Mouse (Mus musculus) forebrain, postnatal 0 days (tissue): ENCODE measurements around the gene Apba1. TPM values are rescaled to one million over a fixed set of nuclear protein-coding genes. Genes with fewer than 3 reads are reported as not detected.

Experiments used
- ATAC-seq: fragments of 200-750 bp; cut with Nextera tagmentation; 2 replicates; pipeline ENCODE4 v1.8.0; 2017; ENCODE audit warnings: mild to moderate bottlenecking, moderate library complexity
- DNase-seq: peaks from one replicate; pipeline ENCODE4 v3.0.0-alpha.2; 2015
- H3K27ac ChIP-seq: fragments of 300-500 bp; sonication (generic); 2 replicates; pipeline ENCODE4 v1.5.1; 2014; ENCODE audit warnings: low read depth, mild to moderate bottlenecking, antibody characterized with exemption, low read length, moderate library complexity, mixed read lengths
- H3K27me3 ChIP-seq: fragments of 300-500 bp; sonication (generic); 2 replicates; pipeline ENCODE4 v1.6.1; 2014; ENCODE audit warnings: mild to moderate bottlenecking, low read length, mixed read lengths; ENCODE audit not compliant: insufficient read depth
- H3K36me3 ChIP-seq: fragments of 300-500 bp; sonication (generic); 2 replicates; pipeline ENCODE4 v1.6.1; 2014; ENCODE audit warnings: mild to moderate bottlenecking, moderate library complexity; ENCODE audit not compliant: insufficient read depth
- H3K4me1 ChIP-seq: fragments of 300-500 bp; sonication (generic); 2 replicates; pipeline ENCODE4 v1.6.1; 2014; ENCODE audit warnings: antibody characterized with exemption; ENCODE audit not compliant: insufficient read depth
- H3K4me2 ChIP-seq: fragments of 300-500 bp; sonication (generic); 2 replicates; pipeline ENCODE4 v1.6.1; 2014; ENCODE audit warnings: low read depth, mild to moderate bottlenecking, moderate library complexity
- H3K4me3 ChIP-seq: fragments of 300-500 bp; sonication (generic); 2 replicates; pipeline ENCODE4 v1.5.1; 2014; ENCODE audit warnings: low read depth, low read length, mixed read lengths
- H3K9ac ChIP-seq: fragments of 300-500 bp; sonication (generic); 2 replicates; pipeline ENCODE4 v1.6.1; 2014; ENCODE audit warnings: mild to moderate bottlenecking
- H3K9me3 ChIP-seq: fragments of 300-500 bp; sonication (generic); 2 replicates; pipeline ENCODE4 v1.6.1; 2016; ENCODE audit warnings: low read length
- CTCF ChIP-seq: sonication (generic); IDR thresholded peaks from 2 replicates; pipeline ENCODE4 v1.5.1; 2016; ENCODE audit warnings: antibody characterized with exemption, control low read depth, low read depth
- WGBS: fragments of 180-500 bp; shearing (Covaris S2); extraction: QIAGEN DNeasy Blood & Tissue Kit; methylation state at CpG from one replicate; pipeline ENCODE4 v1.1.7; 2014; 5-methylcytosine and 5-hydroxymethylcytosine counted together
- polyA plus RNA-seq: library from polyadenylated mRNA; unstranded; fragments of >200 nt; fragmentation: Nextera tagmentation; extraction: Ambion mirVana; gene quantifications from 2 replicates; pipeline ENCODE4 v1.2.1, GENCODE M21; 2015
- total RNA-seq: library from RNA; depleted of rRNA; stranded (reverse); fragments of >200 nt; gene quantifications from 2 replicates; pipeline ENCODE4 v1.2.3, GENCODE M21; 2014

Apba1 gene
- total and polyA plus RNA-seq, 2 experiments from 2014 or later: 10.8 to 95.2 TPM

DNA sequence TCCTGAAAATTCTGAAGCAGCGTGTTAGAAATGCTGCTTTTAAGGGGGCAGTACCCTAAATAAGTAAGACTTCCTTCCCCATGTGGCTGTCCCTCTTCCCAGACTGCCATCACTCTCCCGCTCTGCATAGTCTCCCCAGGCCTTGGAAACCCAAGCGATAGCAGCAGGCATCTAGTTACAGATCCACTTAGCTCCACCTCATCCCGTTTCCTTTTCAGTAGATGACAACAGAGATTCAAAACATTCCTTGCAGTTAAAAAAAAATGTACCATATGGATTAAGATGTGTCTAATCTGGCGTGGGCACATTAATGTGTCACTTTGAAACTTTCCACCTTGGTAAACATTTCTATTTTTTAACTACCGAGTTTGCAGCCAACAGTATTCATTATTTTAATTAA is 48.1 kb downstream of the Apba1 start:
- no peak overlapping the region for H3K4me2 ChIP-seq
- H3K9ac ChIP-seq: no peak overlapping the region
- peak; percentile 29 for DNase-seq
- ATAC-seq: peak; percentile 66
- H3K4me3 ChIP-seq: no peak overlapping the region
- H3K27me3 ChIP-seq: no peaks in the 10 kb centered on the region
- no peak overlapping the region for H3K27ac ChIP-seq
- TF ChIP-seq CTCF: no peak
- no peaks in the 10 kb centered on the region for H3K36me3 ChIP-seq
- H3K9me3 ChIP-seq: no peaks in the 10 kb centered on the region
- H3K4me1 ChIP-seq: no peaks in the 10 kb centered on the region
- 30% methylated on average over 6 of the region's 6 CpGs for WGBS

DNA sequence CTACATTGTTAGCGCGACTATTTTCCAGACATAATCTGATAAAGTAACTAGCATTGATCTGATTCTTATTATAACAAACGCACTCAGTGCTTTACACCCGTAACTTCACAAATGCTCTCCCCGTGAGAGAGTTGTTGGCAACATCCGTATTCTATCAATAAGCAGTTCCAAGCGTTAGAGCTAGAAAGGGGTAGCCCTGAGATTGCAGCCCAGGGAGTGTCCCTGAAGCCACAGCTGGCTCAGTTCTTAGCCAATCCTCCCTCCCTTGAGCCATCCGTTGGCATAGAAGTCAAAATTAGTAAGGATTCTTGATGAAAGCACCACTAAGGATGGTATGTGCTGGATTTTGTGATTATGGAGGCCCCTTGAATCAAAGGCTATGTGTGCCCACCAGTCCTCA is 48.7 kb downstream of the Apba1 start:
- Histone ChIP-seq H3K9me3 (no peaks in the 10 kb centered on the region), H3K4me2 (no peak overlapping the region), H3K4me3 (no peak overlapping the region), H3K36me3 (no peaks in the 10 kb centered on the region), H3K27me3 (no peaks in the 10 kb centered on the region), H3K9ac (no peak overlapping the region), H3K4me1 (no peaks in the 10 kb centered on the region), H3K27ac (no peak overlapping the region)
- no peak for ATAC-seq
- WGBS: 52% methylated on average over 8 of the region's 8 CpGs
- TF ChIP-seq CTCF: no peak
- peak; percentile 10 for DNase-seq

GRCm38 (mm10) chr19:23809236-23809635 is 50.5 kb downstream of the Apba1 start:
- Histone ChIP-seq H3K4me3 (no peak overlapping the region), H3K9ac (no peak overlapping the region), H3K36me3 (no peaks in the 10 kb centered on the region), H3K4me1 (no peaks in the 10 kb centered on the region), H3K27me3 (no peaks in the 10 kb centered on the region), H3K9me3 (no peaks in the 10 kb centered on the region), H3K27ac (no peak overlapping the region), H3K4me2 (no peak overlapping the region)
- no peak for TF ChIP-seq CTCF
- DNase-seq (no peak), ATAC-seq (no peak)
- 92% methylated on average over 1 of the region's 1 CpGs for WGBS

DNA sequence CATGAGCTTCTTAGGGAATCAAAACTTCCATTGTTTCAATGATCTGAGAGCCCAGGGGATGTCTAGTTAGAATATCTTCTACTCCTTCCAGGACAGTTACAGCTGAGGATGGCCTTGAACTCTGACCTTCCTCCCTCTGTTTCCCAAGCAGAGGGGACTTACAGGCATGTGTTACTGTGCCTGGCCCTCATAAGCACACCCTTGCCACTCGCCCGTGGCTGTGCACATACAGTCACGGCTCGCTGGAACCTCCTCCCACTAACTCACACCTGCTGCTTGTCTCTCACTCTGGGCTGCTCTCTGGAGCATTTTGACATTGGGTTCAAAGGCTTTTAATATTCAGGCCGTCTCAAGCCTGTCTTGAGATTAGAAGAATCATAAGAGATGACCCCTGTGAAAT is 51.8 kb downstream of the Apba1 start:
- DNase-seq: no peak
- Histone ChIP-seq H3K36me3 (no peaks in the 10 kb centered on the region), H3K27ac (no peak overlapping the region), H3K4me2 (no peak overlapping the region), H3K9ac (no peak overlapping the region), H3K4me3 (no peak overlapping the region), H3K9me3 (no peaks in the 10 kb centered on the region), H3K4me1 (no peaks in the 10 kb centered on the region), H3K27me3 (no peaks in the 10 kb centered on the region)
- ATAC-seq: no peak
- WGBS: 76% methylated on average over 5 of the region's 5 CpGs
- TF ChIP-seq CTCF: no peak

- Histone ChIP-seq H3K27ac (no peak overlapping the region), H3K27me3 (no peaks in the 10 kb centered on the region), H3K4me1 (no peaks in the 10 kb centered on the region), H3K9me3 (no peaks in the 10 kb centered on the region), H3K4me2 (no peak overlapping the region), H3K36me3 (no peaks in the 10 kb centered on the region), H3K4me3 (no peak overlapping the region), H3K9ac (no peak overlapping the region)
- 57% methylated on average over 5 of the region's 5 CpGs for WGBS
- no peak for ATAC-seq
- DNase-seq: no peak
- no peak for TF ChIP-seq CTCF
Observed at GRCm38 (mm10) chr19:23810976-23811375, 52.3 kb downstream of the Apba1 start.

DNA sequence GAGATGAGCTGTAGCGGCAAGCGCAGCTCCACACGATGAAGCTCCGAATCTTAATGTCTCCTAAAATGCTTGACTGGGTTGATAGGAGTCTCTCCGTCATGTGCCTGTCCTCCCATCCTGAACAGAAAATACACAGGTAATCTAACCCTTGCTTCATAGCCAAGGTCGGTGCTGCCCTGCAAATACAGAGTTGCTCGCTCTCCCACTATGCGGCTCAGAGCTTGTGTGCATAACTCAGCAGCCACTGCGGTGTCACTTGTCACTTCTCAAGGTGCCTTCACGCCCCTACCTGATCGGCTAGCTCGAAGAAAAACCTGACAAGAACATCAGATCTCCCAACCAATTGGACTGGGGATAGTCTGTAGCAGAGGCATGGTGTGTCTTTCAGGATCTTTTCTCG is 58.1 kb downstream of the Apba1 start:
- H3K9ac ChIP-seq: no peak overlapping the region
- 80% methylated on average over 13 of the region's 13 CpGs for WGBS
- DNase-seq (no peak), ATAC-seq (no peak)
- H3K4me3 ChIP-seq: no peak overlapping the region
- no peak overlapping the region for H3K4me2 ChIP-seq
- H3K36me3 ChIP-seq: peaks cover 9% of the 10 kb centered on the region; the same call in 1 of the 2 replicates
- H3K27ac ChIP-seq: no peak overlapping the region
- no peak for TF ChIP-seq CTCF
- no peaks in the 10 kb centered on the region for H3K4me1 ChIP-seq
- H3K9me3 ChIP-seq: no peaks in the 10 kb centered on the region
- no peaks in the 10 kb centered on the region for H3K27me3 ChIP-seq

DNA sequence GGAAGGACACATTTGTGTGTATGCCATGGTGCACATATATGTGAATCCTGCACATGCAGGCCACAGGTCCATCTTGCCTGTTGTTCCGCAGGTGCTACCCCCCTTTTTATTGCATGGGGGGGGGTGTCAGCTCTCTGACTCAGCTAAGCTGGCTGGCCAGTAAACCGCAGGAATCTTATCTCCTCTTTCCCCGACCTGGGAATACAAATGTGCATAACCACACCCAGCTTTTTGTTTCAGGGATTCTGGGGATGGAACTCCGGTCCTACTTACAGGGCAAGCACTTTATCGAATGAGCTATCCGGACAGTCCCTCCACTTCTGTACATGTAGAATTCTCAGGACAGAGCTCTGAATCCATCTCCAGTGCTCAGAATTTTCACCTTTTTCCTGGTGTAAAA is 58.5 kb downstream of the Apba1 start:
- no peak for TF ChIP-seq CTCF
- H3K9me3 ChIP-seq: no peaks in the 10 kb centered on the region
- no peak for DNase-seq
- ATAC-seq: no peak
- H3K9ac ChIP-seq: no peak overlapping the region
- no peaks in the 10 kb centered on the region for H3K27me3 ChIP-seq
- no peak overlapping the region for H3K4me3 ChIP-seq
- 78% methylated on average over 6 of the region's 6 CpGs for WGBS
- peaks cover 9% of the 10 kb centered on the region; the same call in 1 of the 2 replicates for H3K36me3 ChIP-seq
- H3K4me1 ChIP-seq: no peaks in the 10 kb centered on the region
- no peak overlapping the region for H3K4me2 ChIP-seq
- H3K27ac ChIP-seq: no peak overlapping the region

DNA sequence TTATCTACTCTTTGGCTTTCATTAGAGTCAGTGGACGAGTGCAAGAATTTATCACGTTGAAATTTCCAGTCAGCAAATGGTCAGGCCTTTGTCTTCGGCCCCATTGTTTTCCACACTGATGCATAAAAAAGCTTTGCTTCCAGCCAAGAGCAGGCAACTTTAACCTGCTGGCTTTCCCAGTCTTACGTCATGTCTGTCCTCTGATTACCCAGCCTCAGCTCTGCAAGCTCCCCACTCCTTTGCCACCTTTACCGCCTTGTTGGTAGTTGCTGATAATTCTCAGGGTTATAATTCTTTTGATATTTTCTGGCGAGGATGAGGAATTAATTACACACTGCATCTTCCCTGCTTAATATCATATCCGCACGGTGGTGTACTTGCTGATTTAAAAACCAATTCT is 61.2 kb downstream of the Apba1 start:
- Histone ChIP-seq H3K27ac (no peak overlapping the region), H3K4me3 (no peak overlapping the region), H3K36me3 (peaks cover 9% of the 10 kb centered on the region; the same call in 1 of the 2 replicates), H3K9ac (no peak overlapping the region), H3K4me1 (no peaks in the 10 kb centered on the region), H3K4me2 (no peak overlapping the region), H3K9me3 (no peaks in the 10 kb centered on the region), H3K27me3 (no peaks in the 10 kb centered on the region)
- ATAC-seq: no peak
- WGBS: 50% methylated on average over 8 of the region's 8 CpGs
- no peak for DNase-seq
- TF ChIP-seq CTCF: no peak
